Mouse (Mus musculus) right cerebral cortex, postnatal 4 days (tissue): Measurements from ENCODE around the gene Tmprss6.

ENCODE experiments used
- DNase-seq: peaks from one replicate; pipeline ENCODE4 v3.0.0-alpha.2; 2022

Tmprss6 gene

GRCm38 (mm10) chr15:78468379-78468937, at the start of gene Tmprss6:
Gene Tmprss6, minus strand, starts transcription at chr15:78468634.
- no peak for DNase-seq

- DNase-seq: no peak
Measured at GRCm38 (mm10) chr15:78518221-78518620, 49.8 kb upstream of the Tmprss6 start.

GRCm38 (mm10) chr15:78515759-78516158, 47.3 kb upstream of the Tmprss6 start:
- DNase-seq: no peak

GRCm38 (mm10) chr15:78514393-78515146, 46.1 kb upstream of the Tmprss6 start:
- peak; percentile 82 for DNase-seq

- no peak for DNase-seq
Measured at GRCm38 (mm10) chr15:78513019-78513418, 44.6 kb upstream of the Tmprss6 start.

- DNase-seq: no peak
Measured at GRCm38 (mm10) chr15:78511951-78512350, 43.5 kb upstream of the Tmprss6 start.

GRCm38 (mm10) chr15:78510736-78511135, 42.3 kb upstream of the Tmprss6 start:
- DNase-seq: no peak

- no peak for DNase-seq
Measured at GRCm38 (mm10) chr15:78510121-78510576, 41.7 kb upstream of the Tmprss6 start.

GRCm38 (mm10) chr15:78509297-78509899, 41.0 kb upstream of the Tmprss6 start:
- no peak for DNase-seq

- DNase-seq: no peak
Measured at GRCm38 (mm10) chr15:78508443-78508842, 40.0 kb upstream of the Tmprss6 start.

- no peak for DNase-seq
Measured at GRCm38 (mm10) chr15:78505541-78505940, 37.1 kb upstream of the Tmprss6 start.

GRCm38 (mm10) chr15:78504816-78505215, 36.4 kb upstream of the Tmprss6 start:
- no peak for DNase-seq

GRCm38 (mm10) chr15:78504013-78504412, 35.6 kb upstream of the Tmprss6 start:
- DNase-seq: no peak

- DNase-seq: no peak
Measured at GRCm38 (mm10) chr15:78502437-78503132, 34.2 kb upstream of the Tmprss6 start.

- DNase-seq: no peak
Measured at GRCm38 (mm10) chr15:78494968-78495406, 26.6 kb upstream of the Tmprss6 start, which contains the start of gene Il2rb. Gene Il2rb, minus strand, starts transcription at chr15:78495271.

- DNase-seq: no peak
Measured at GRCm38 (mm10) chr15:78493401-78494010, 25.1 kb upstream of the Tmprss6 start.

GRCm38 (mm10) chr15:78491301-78491700, 22.9 kb upstream of the Tmprss6 start:
- no peak for DNase-seq

- DNase-seq: no peak
Measured at GRCm38 (mm10) chr15:78489906-78490305, 21.5 kb upstream of the Tmprss6 start.

- DNase-seq: no peak
Measured at GRCm38 (mm10) chr15:78489248-78489647, 20.8 kb upstream of the Tmprss6 start.

- no peak for DNase-seq
Measured at GRCm38 (mm10) chr15:78487066-78487465, 18.6 kb upstream of the Tmprss6 start.

- no peak for DNase-seq
Measured at GRCm38 (mm10) chr15:78486564-78486963, 18.1 kb upstream of the Tmprss6 start.

- no peak for DNase-seq
Measured at GRCm38 (mm10) chr15:78483311-78483710, 14.9 kb upstream of the Tmprss6 start.

- no peak for DNase-seq
Measured at GRCm38 (mm10) chr15:78482518-78482917, 14.1 kb upstream of the Tmprss6 start.
